Mouse (Mus musculus): Measurements from ENCODE around the gene Ccr7. TPM values are rescaled to one million over a fixed set of nuclear protein-coding genes. Genes with fewer than 3 reads are reported as not detected.
A peak's percentile ranks its signal among the peaks of the same experiment; 100 is the strongest.

Ccr7 gene
- total RNA-seq, 1 experiment = 1.4 TPM

DNA sequence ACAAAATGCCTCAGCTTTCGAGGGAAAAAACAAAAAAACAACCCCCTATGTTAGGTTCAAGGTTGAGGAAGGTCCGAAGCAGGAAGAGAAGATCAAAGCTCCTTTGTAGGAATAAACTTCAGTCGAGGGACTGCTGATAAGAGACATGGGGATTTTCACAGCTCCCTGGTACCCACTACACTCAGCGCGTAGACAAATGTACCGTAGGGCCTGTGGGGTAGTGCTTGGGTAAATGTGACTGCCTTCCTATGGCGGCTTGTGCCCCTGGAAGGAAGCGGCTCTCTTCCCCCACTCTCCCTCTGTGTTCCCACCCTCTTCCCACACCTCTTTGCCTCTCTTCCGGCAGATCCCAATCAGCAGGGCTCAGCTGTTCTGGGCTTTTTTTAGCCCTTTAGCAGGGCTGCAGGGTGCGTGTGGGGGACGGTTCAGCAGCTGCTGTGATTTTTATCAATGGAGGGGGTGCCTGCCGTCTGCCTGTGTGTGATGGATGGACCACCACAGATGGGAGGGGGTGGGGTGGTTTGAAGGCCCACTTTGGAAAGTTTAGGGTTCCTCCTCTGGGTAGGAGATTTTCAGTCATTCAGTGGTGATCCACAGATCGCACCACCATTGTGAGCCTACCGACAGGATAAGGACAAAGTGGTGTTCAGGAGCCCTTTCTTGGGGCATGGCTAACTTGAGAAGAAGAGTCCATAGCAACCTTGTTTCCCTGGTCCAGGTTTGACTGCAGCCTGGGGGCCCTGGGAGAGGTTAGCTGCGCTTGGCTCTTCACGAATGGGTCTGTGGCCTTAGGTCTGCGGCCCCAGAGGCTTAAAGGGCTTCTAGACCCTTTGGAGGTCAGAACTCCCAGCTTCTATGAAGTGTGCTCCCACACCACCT lies 7.6 kb downstream of the Ccr7 start:
- no peak for DNase-seq (ENCODE audit: low read depth, low spot score)
- H3K4me1 ChIP-seq (ENCODE audit: control insufficient read depth in 2 of 2, insufficient read depth in 2 of 2, low read length in 2 of 2, poor library complexity in 1 of 2) = peaks cover 23 to 45% of the 10 kb centered on the region in 2 experiments
- no peaks in the 10 kb centered on the region for H3K9me3 ChIP-seq (ENCODE audit: control insufficient read depth, insufficient read depth, low read depth, low read length)
- in situ Hi-C loops (cut with MboI; ENCODE audit: low sequenced_read_pairs in 2 of 2, unreplicated experiment in 2 of 2) = no loop called here
- TF ChIP-seq MAFK (IDR thresholded peaks at IDR 0.05; ENCODE audit: insufficient read depth, low read depth, low read length) = no peak
- no peak for TF ChIP-seq CHD2 (IDR thresholded peaks at IDR 0.05; ENCODE audit: low read depth, low read length)
- no peak for TF ChIP-seq ZNF384 (IDR thresholded peaks at IDR 0.05; ENCODE audit: low read depth, low read length)
- no peak for TF ChIP-seq ZC3H11A (IDR thresholded peaks at IDR 0.05; ENCODE audit: borderline replicate concordance, low read depth, low read length)
- TF ChIP-seq HCFC1 (IDR thresholded peaks at IDR 0.05; ENCODE audit: borderline replicate concordance, insufficient read depth, low read length) = no peak
- no peak overlapping the region for H3K27ac ChIP-seq (ENCODE audit: insufficient read depth, low read depth, low read length, poor library complexity, severe bottlenecking)
- no peak overlapping the region for H3K9ac ChIP-seq (ENCODE audit: insufficient read depth, low read depth, low read length, poor library complexity, severe bottlenecking)
- H3K36me3 ChIP-seq (ENCODE audit: control insufficient read depth, insufficient read depth, low read length, poor library complexity, severe bottlenecking) = no peaks in the 10 kb centered on the region
- H3K4me3 ChIP-seq (ENCODE audit: insufficient read depth in 1 of 2, low read depth in 1 of 2, low read length in 2 of 2, poor library complexity in 1 of 2, severe bottlenecking in 1 of 2) = no peak overlapping the region

GRCm38 (mm10) chr11:99146558-99146957 lies 8.3 kb downstream of the Ccr7 start:
- peaks cover 25 to 50% of the 10 kb centered on the region in 2 experiments for H3K4me1 ChIP-seq (ENCODE audit: control insufficient read depth in 2 of 2, insufficient read depth in 2 of 2, low read length in 2 of 2, poor library complexity in 1 of 2)
- TF ChIP-seq ZNF384 (IDR thresholded peaks at IDR 0.05; ENCODE audit: low read depth, low read length) (no peak), CHD2 (IDR thresholded peaks at IDR 0.05; ENCODE audit: low read depth, low read length) (no peak), ZC3H11A (IDR thresholded peaks at IDR 0.05; ENCODE audit: borderline replicate concordance, low read depth, low read length) (no peak), MAFK (IDR thresholded peaks at IDR 0.05; ENCODE audit: insufficient read depth, low read depth, low read length) (no peak)
- DNase-seq (ENCODE audit: low read depth, low spot score) = no peak
- H3K4me3 ChIP-seq (ENCODE audit: insufficient read depth in 1 of 2, low read depth in 1 of 2, low read length in 2 of 2, poor library complexity in 1 of 2, severe bottlenecking in 1 of 2) = no peak overlapping the region
- no peaks in the 10 kb centered on the region for H3K9me3 ChIP-seq (ENCODE audit: control insufficient read depth, insufficient read depth, low read depth, low read length)
- H3K9ac ChIP-seq (ENCODE audit: insufficient read depth, low read depth, low read length, poor library complexity, severe bottlenecking) = no peak overlapping the region
- no peaks in the 10 kb centered on the region for H3K36me3 ChIP-seq (ENCODE audit: control insufficient read depth, insufficient read depth, low read length, poor library complexity, severe bottlenecking)
- no peak overlapping the region for H3K27ac ChIP-seq (ENCODE audit: insufficient read depth, low read depth, low read length, poor library complexity, severe bottlenecking)
- in situ Hi-C loops (cut with MboI; ENCODE audit: low sequenced_read_pairs in 2 of 2, unreplicated experiment in 2 of 2) = no loop called here

DNA sequence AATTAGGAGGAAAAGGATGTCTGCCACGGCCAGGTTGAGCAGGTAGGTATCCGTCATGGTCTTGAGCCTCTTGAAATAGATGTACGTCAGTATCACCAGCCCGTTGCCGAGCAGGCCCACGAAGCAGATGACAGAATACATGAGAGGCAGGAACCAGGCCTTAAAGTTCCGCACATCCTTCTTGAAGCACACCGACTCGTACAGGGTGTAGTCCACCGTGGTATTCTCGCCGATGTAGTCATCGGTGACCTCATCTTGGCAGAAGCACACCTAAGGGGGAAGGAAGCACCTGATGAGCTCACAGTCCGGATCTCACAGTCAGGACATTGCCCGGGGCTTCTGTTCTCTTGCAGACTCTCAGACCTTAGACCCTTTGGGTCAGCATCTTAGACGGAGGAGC lies 9.1 kb downstream of the Ccr7 start:
- Histone ChIP-seq H3K27ac (ENCODE audit: insufficient read depth, low read depth, low read length, poor library complexity, severe bottlenecking) (no peak overlapping the region), H3K9me3 (ENCODE audit: control insufficient read depth, insufficient read depth, low read depth, low read length) (no peaks in the 10 kb centered on the region), H3K4me3 (ENCODE audit: insufficient read depth in 1 of 2, low read depth in 1 of 2, low read length in 2 of 2, poor library complexity in 1 of 2, severe bottlenecking in 1 of 2) (no peak overlapping the region), H3K36me3 (ENCODE audit: control insufficient read depth, insufficient read depth, low read length, poor library complexity, severe bottlenecking) (no peaks in the 10 kb centered on the region), H3K4me1 (ENCODE audit: control insufficient read depth in 2 of 2, insufficient read depth in 2 of 2, low read length in 2 of 2, poor library complexity in 1 of 2) (peaks cover 25 to 50% of the 10 kb centered on the region in 2 experiments), H3K9ac (ENCODE audit: insufficient read depth, low read depth, low read length, poor library complexity, severe bottlenecking) (no peak overlapping the region)
- TF ChIP-seq HCFC1 (IDR thresholded peaks at IDR 0.05; ENCODE audit: borderline replicate concordance, insufficient read depth, low read length) = no peak
- TF ChIP-seq ZNF384 (IDR thresholded peaks at IDR 0.05; ENCODE audit: low read depth, low read length) = no peak
- TF ChIP-seq MAFK (IDR thresholded peaks at IDR 0.05; ENCODE audit: insufficient read depth, low read depth, low read length) = no peak
- no peak for TF ChIP-seq ZC3H11A (IDR thresholded peaks at IDR 0.05; ENCODE audit: borderline replicate concordance, low read depth, low read length)
- TF ChIP-seq CHD2 (IDR thresholded peaks at IDR 0.05; ENCODE audit: low read depth, low read length) = no peak
- no peak for DNase-seq (ENCODE audit: low read depth, low spot score)
- in situ Hi-C loops (cut with MboI; ENCODE audit: low sequenced_read_pairs in 2 of 2, unreplicated experiment in 2 of 2) = no loop called here

GRCm38 (mm10) chr11:99144940-99145339 lies 9.9 kb downstream of the Ccr7 start:
- in situ Hi-C loops (cut with MboI; ENCODE audit: low sequenced_read_pairs in 2 of 2, unreplicated experiment in 2 of 2) = no loop called here
- H3K9ac ChIP-seq (ENCODE audit: insufficient read depth, low read depth, low read length, poor library complexity, severe bottlenecking) = no peak overlapping the region
- no peak overlapping the region for H3K27ac ChIP-seq (ENCODE audit: insufficient read depth, low read depth, low read length, poor library complexity, severe bottlenecking)
- TF ChIP-seq CHD2 (IDR thresholded peaks at IDR 0.05; ENCODE audit: low read depth, low read length) = no peak
- no peak for TF ChIP-seq ZC3H11A (IDR thresholded peaks at IDR 0.05; ENCODE audit: borderline replicate concordance, low read depth, low read length)
- TF ChIP-seq MAFK (IDR thresholded peaks at IDR 0.05; ENCODE audit: insufficient read depth, low read depth, low read length) = no peak
- TF ChIP-seq HCFC1 (IDR thresholded peaks at IDR 0.05; ENCODE audit: borderline replicate concordance, insufficient read depth, low read length) = no peak
- no peak for TF ChIP-seq ZNF384 (IDR thresholded peaks at IDR 0.05; ENCODE audit: low read depth, low read length)
- 0 out of 4 replicates have a peak overlapping the region, but pooled peaks of 1 of the 2 experiments have one; percentile 3 for H3K4me3 ChIP-seq (ENCODE audit: insufficient read depth in 1 of 2, low read depth in 1 of 2, low read length in 2 of 2, poor library complexity in 1 of 2, severe bottlenecking in 1 of 2)
- no peaks in the 10 kb centered on the region for H3K36me3 ChIP-seq (ENCODE audit: control insufficient read depth, insufficient read depth, low read length, poor library complexity, severe bottlenecking)
- no peak for DNase-seq (ENCODE audit: low read depth, low spot score)
- peaks cover 28 to 56% of the 10 kb centered on the region in 2 experiments for H3K4me1 ChIP-seq (ENCODE audit: control insufficient read depth in 2 of 2, insufficient read depth in 2 of 2, low read length in 2 of 2, poor library complexity in 1 of 2)
- no peaks in the 10 kb centered on the region for H3K9me3 ChIP-seq (ENCODE audit: control insufficient read depth, insufficient read depth, low read depth, low read length)
